Mouse (Mus musculus) embryonic facial prominence, embryonic 10.5 days (tissue): ENCODE data around the gene Fgfr2. TPM values are rescaled to one million over a fixed set of nuclear protein-coding genes. Genes with fewer than 3 reads are reported as not detected.

Source experiments
- DNase-seq: peaks from one replicate; pipeline ENCODE4 v3.0.0-alpha.2; 2017; ENCODE audit warnings: low spot score
- H3K27ac ChIP-seq: fragments of 300-500 bp; sonication (generic); replicated peaks from 2 replicates; pipeline ENCODE4 v1.5.1; 2016; ENCODE audit warnings: mild to moderate bottlenecking
- H3K27me3 ChIP-seq: fragments of 300-500 bp; sonication (generic); replicated peaks from 2 replicates; pipeline ENCODE4 v1.6.1; 2016; ENCODE audit warnings: low read depth, mild to moderate bottlenecking; ENCODE audit not compliant: poor library complexity, severe bottlenecking
- H3K36me3 ChIP-seq: fragments of 300-500 bp; sonication (generic); replicated peaks from 2 replicates; pipeline ENCODE4 v1.6.1; 2016; ENCODE audit warnings: mild to moderate bottlenecking, moderate library complexity
- H3K4me1 ChIP-seq: fragments of 300-500 bp; sonication (generic); 2 replicates; pipeline ENCODE4 v1.6.1; 2016
- H3K4me3 ChIP-seq: fragments of 300-500 bp; sonication (generic); 2 replicates; pipeline ENCODE4 v1.5.1; 2016; ENCODE audit warnings: mild to moderate bottlenecking, moderate library complexity
- H3K9me3 ChIP-seq: fragments of 300-500 bp; sonication (generic); 2 replicates; pipeline ENCODE4 v1.6.1; 2016; ENCODE audit warnings: mild to moderate bottlenecking
- WGBS: fragments of 180-500 bp; shearing (Covaris S2); methylation state at CpG from one replicate; pipeline ENCODE4 v1.1.7; 2016; 5-methylcytosine and 5-hydroxymethylcytosine counted together
- polyA plus RNA-seq: library from polyadenylated mRNA; unstranded; fragments of >200 nt; fragmentation: Nextera tagmentation; extraction: Ambion mirVana; gene quantifications from 2 replicates; pipeline ENCODE4 v1.2.1, GENCODE M21; 2016

The Fgfr2 gene
- polyA plus RNA-seq, 1 experiment from 2014 or later = 74.3 TPM

DNA sequence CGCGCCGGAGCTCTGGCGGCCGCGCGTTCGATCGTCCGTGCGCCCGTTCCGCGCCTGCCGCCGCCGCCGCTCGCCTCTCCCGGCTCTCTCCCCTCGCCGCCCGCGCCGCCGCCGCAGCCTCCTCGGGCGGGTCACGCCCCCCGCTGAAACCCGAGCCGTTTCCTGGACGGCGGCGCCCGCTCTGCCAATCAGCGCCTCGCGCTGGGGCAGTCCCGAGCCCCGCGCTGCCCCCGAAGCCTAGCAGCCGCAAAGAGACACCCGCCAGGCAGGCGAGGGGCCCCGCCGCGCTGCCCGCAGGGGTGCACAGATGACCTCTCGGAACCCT lies 2857.0 kb downstream of the Fgfr2 start:
- Histone ChIP-seq H3K27me3 (peaks cover 65% of the 10 kb centered on the region), H3K27ac (peak overlapping the region; percentile 94), H3K36me3 (peaks cover 8% of the 10 kb centered on the region), H3K4me3 (peak overlapping the region; percentile 86), H3K4me1 (peaks cover 78% of the 10 kb centered on the region), H3K9me3 (no peaks in the 10 kb centered on the region)
- DNase-seq = peak; percentile 95
- WGBS = 1% methylated on average over 52 of the region's 52 CpGs

DNA sequence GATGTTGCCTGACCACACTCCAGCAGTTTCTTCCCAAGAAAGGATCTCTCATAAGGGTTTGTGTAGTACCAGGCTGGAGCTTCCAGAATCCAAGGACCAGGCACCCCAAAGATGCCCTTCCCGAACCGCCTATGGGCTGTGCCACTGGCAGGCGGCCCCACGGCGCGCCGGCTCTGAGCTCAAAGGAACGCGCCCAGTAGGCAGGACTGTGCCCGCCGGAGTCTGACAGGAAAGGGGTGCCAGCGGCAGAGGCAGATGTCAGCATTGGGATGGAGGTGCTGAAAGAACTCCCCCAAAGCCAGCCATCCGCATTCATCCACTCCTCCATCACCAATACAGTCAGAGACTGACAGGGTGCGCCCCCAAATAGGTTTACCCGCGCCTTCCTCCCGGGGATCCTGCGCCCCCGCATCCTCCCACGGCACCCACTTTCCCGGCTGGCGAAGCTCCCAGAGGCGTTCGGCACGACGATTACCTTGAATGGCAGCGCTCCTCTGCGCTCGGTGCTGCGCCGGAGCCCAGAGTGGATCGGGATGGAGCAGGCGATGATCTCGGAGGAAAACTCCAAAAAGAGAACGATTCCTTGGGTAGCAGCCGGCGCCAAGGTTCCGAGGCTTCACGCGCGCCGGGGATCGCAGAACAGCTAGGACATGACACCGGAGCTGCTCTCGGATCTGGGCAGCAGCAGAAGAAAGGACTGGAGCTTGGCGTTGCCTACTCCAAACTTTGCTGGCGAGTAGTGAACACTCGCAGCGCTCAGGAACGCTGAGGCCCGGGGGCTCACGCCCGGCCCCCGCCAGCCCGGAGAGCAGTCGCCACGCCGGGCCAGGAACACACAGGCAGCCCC lies 2857.6 kb downstream of the Fgfr2 start:
- WGBS = under 1% methylated on average over 58 of the region's 58 CpGs

DNA sequence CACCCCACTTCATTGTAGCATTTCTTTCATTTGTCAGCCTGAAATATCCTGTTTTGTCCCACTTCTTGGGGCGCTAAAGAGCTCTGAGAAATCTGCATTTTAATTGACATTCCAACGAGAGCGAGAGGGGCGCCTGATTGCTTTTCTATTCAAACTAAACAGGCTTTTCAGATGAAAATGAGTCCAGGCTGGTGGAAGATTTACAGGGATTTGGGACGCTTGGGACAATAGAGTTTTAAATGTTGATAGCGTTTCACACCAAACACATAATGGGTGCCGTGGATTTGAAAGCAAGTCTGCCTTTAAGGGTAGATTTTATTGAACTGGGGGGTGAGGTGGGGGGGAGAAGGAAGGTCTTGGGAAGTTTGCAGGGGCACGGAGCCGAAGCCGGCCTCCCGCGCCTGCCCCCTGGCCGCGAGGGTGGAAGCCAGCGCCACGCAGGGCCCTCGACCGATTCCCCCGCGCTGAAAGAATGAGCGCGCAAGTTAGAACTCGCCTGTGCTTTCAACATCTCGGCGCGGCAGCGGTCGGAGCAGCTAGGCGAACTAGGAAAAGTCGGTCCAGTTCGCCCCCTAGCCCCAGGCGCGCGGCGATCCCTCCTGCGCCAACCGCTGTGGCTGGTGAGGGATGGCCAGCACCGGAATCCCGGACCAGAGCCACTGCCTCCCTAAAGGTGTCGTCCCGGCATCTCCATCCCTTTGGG lies 2858.4 kb downstream of the Fgfr2 start:
- peak overlapping the region; percentile 94 for H3K27ac ChIP-seq
- H3K36me3 ChIP-seq = peaks cover 17% of the 10 kb centered on the region
- H3K4me1 ChIP-seq = peaks cover 88% of the 10 kb centered on the region
- H3K27me3 ChIP-seq = peaks cover 65% of the 10 kb centered on the region
- H3K4me3 ChIP-seq = peak overlapping the region; percentile 86
- H3K9me3 ChIP-seq = no peaks in the 10 kb centered on the region
- DNase-seq = peak; percentile 84
- under 1% methylated on average over 41 of the region's 41 CpGs for WGBS

More for the DNA sequence above, 2857.6 kb downstream of the Fgfr2 start:
- H3K9me3 ChIP-seq = no peaks in the 10 kb centered on the region
- H3K36me3 ChIP-seq = peaks cover 14% of the 10 kb centered on the region
- H3K27me3 ChIP-seq = peaks cover 65% of the 10 kb centered on the region
- DNase-seq = no peak
- H3K4me1 ChIP-seq = peaks cover 84% of the 10 kb centered on the region
- peak overlapping the region; percentile 94 for H3K27ac ChIP-seq
- peak overlapping the region; percentile 86 for H3K4me3 ChIP-seq

GRCm38 (mm10) chr7:130263799-130264351 lies 2859.3 kb downstream of the Fgfr2 start:
- H3K27ac ChIP-seq = peak overlapping the region; percentile 94

DNA sequence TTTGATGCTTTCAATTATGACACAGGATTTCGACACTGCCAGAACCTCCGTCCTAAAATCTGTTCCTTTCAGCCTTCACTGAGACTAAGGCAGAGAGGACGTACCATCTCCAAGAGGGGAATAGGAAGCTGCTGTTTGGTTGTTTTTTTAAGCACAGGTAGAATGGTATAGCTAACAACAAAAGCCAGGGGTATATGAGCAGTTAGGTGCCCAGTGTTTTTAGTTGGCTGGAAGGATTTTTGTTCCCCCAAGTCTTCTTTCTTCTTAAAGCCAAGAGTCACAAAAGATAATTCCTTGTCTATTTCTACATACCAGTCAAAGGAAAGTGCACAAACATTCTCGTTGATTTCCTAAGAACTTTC lies 2859.9 kb downstream of the Fgfr2 start:
- H3K9me3 ChIP-seq = no peaks in the 10 kb centered on the region
- peaks cover 59% of the 10 kb centered on the region for H3K27me3 ChIP-seq
- peak overlapping the region; percentile 94; the same call in 1 of the 2 replicates for H3K27ac ChIP-seq
- peaks cover 90% of the 10 kb centered on the region for H3K4me1 ChIP-seq
- peak overlapping the region; percentile 86 for H3K4me3 ChIP-seq
- WGBS = 34% methylated on average over 4 of the region's 4 CpGs
- no peak for DNase-seq
- H3K36me3 ChIP-seq = peaks cover 24% of the 10 kb centered on the region

More at GRCm38 (mm10) chr7:130263799-130264351, 2859.3 kb downstream of the Fgfr2 start:
- Histone ChIP-seq H3K4me3 (peak overlapping the region; percentile 86), H3K9me3 (no peaks in the 10 kb centered on the region), H3K27me3 (peaks cover 63% of the 10 kb centered on the region), H3K36me3 (peaks cover 24% of the 10 kb centered on the region), H3K4me1 (peaks cover 88% of the 10 kb centered on the region)
- peak; percentile 64 for DNase-seq
- WGBS = 1% methylated on average over 20 of the region's 20 CpGs

DNA sequence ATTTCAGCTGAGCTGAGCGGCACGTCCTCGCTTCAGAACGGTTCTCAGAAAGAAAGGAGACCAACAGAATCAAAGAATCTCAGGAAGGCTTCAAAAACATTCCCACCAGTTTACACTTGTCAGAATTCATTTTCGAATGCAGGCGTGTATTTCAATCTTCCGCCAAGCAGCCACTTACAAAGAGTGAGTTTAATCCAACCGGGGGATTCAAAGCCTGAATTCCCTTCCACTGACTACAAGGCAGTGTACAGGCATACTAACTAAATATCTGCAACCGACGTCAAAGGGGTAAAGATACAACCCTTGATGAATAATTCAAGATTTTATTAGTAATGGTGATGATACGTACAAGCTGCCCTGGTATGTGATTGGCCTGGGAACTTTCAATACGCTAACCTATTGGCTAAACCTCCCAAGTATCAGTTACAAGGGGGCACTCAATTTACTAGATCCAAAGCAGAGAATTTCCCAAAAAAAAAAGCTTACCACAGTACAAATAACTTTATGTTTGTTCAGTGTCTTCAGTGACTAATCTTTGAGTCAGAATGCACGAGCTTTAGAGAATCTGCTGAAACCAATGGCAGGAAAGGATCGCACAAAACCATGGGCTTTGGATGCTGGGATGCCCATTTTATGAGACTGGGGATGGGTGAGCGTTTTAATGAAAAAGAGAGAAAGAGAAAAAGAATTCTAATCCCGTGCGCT lies 2860.5 kb downstream of the Fgfr2 start:
- DNase-seq = no peak
- H3K27ac ChIP-seq = peak overlapping the region; percentile 24; the same call in 1 of the 2 replicates

DNA sequence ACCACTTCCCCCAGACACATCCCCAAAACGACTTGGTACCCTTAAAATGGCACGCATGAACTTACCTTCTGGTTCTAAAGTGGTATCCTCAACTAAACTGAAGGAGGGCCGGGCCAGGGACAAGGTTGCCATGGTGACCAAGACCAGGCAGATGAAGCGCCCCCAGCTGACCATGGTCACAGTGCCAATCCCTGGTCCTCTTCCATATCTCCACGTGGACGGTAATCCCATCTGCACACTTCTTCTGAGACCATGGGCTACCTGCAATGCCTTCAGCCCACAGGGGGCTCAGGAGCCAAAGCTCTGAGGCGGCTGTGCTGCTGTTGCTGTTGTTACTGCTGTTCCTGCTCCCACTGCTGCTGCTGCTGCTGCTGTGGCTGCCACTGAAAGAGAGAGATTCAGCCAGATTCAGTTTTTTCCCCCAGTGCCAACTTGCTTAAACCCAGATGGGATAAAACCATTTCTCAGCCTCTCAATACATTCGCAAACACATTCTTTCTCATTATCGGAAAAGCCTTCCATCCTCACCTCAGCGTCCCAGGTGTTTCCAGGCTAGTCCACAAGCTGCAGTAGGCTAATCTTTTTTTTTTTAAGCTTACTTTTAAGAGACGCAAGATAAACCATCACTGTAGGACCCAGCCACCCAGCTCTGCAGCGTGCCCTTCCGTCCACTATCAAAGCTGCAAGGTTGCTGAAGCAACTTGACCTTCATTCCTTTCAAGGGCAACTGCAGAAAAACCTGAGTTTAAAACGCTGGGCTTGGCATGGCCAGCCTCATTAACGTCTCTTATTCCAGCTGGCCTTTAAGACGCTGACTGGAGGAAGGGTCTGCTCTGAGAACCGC lies 2861.2 kb downstream of the Fgfr2 start:
- Histone ChIP-seq H3K27ac (peak overlapping the region; percentile 3), H3K4me3 (peak overlapping the region; percentile 86), H3K27me3 (peaks cover 52% of the 10 kb centered on the region), H3K9me3 (no peaks in the 10 kb centered on the region), H3K4me1 (peaks cover 95% of the 10 kb centered on the region), H3K36me3 (peaks cover 26% of the 10 kb centered on the region)
- DNase-seq = no peak
- 39% methylated on average over 17 of the region's 17 CpGs for WGBS

More for the DNA sequence above, 2860.5 kb downstream of the Fgfr2 start:
- Histone ChIP-seq H3K9me3 (no peaks in the 10 kb centered on the region), H3K4me3 (peak overlapping the region; percentile 86), H3K36me3 (peaks cover 24% of the 10 kb centered on the region), H3K27me3 (peaks cover 55% of the 10 kb centered on the region), H3K4me1 (peaks cover 91% of the 10 kb centered on the region)
- WGBS = 33% methylated on average over 17 of the region's 17 CpGs

- DNase-seq = no peak
- H3K4me1 ChIP-seq = peaks cover 92% of the 10 kb centered on the region
- peaks cover 52% of the 10 kb centered on the region for H3K27me3 ChIP-seq
- 76% methylated on average over 20 of the region's 20 CpGs for WGBS
- H3K9me3 ChIP-seq = no peaks in the 10 kb centered on the region
- H3K27ac ChIP-seq = no peak overlapping the region
- peak overlapping the region; percentile 86 for H3K4me3 ChIP-seq
- H3K36me3 ChIP-seq = peaks cover 32% of the 10 kb centered on the region
These were observed 2862.1 kb downstream of the Fgfr2 start for GRCm38 (mm10) chr7:130260905-130261683.

GRCm38 (mm10) chr7:130260060-130260459 lies 2863.1 kb downstream of the Fgfr2 start:
- DNase-seq = no peak
- Histone ChIP-seq H3K9me3 (no peaks in the 10 kb centered on the region), H3K4me1 (peaks cover 88% of the 10 kb centered on the region), H3K36me3 (peaks cover 34% of the 10 kb centered on the region), H3K27ac (no peak overlapping the region), H3K4me3 (0 out of 2 replicates have a peak overlapping the region, but pooled peaks have one; percentile 23), H3K27me3 (peaks cover 52% of the 10 kb centered on the region)
- WGBS = 21% methylated on average over 5 of the region's 5 CpGs

GRCm38 (mm10) chr7:130258704-130259295 lies 2864.3 kb downstream of the Fgfr2 start:
- 17% methylated on average over 9 of the region's 9 CpGs for WGBS
- peaks cover 56% of the 10 kb centered on the region for H3K27me3 ChIP-seq
- H3K27ac ChIP-seq = peak overlapping the region; percentile 54
- peaks cover 38% of the 10 kb centered on the region for H3K36me3 ChIP-seq
- H3K4me1 ChIP-seq = peaks cover 76% of the 10 kb centered on the region
- no peaks in the 10 kb centered on the region for H3K9me3 ChIP-seq
- no peak for DNase-seq
- H3K4me3 ChIP-seq = peak overlapping the region; percentile 23; the same call in 1 of the 2 replicates
